Mouse (Mus musculus) neural tube, embryonic 14.5 days (tissue): ENCODE measurements at regions not wholly inside any gene's neighbourhood (a gene's known extent, or its start where the extent isn't known, plus 50 kb on each side); places are given as distances from the start of the nearest gene placed in this dataset.

Experiments
- ATAC-seq: fragments of 200-750 bp; cut with Nextera tagmentation; 2 replicates; pipeline ENCODE4 v1.8.0; 2017; ENCODE audit warnings: low read depth, mild to moderate bottlenecking, moderate TSS enrichment, moderate library complexity
- H3K27ac ChIP-seq: fragments of 300-500 bp; sonication (generic); 2 replicates; pipeline ENCODE4 v1.5.1; 2014; ENCODE audit warnings: low read depth, mild to moderate bottlenecking, control low read depth, low read length, moderate library complexity, mixed read lengths
- H3K27me3 ChIP-seq: fragments of 300-500 bp; sonication (generic); 2 replicates; pipeline ENCODE4 v1.6.1; 2014; ENCODE audit warnings: low read length; ENCODE audit not compliant: control insufficient read depth, insufficient read depth
- H3K36me3 ChIP-seq: fragments of 300-500 bp; sonication (generic); 2 replicates; pipeline ENCODE4 v1.6.1; 2014; ENCODE audit warnings: low read length, mixed read lengths; ENCODE audit not compliant: control insufficient read depth, insufficient read depth
- H3K4me1 ChIP-seq: fragments of 300-500 bp; sonication (generic); 2 replicates; pipeline ENCODE4 v1.6.1; 2014; ENCODE audit warnings: low read length; ENCODE audit not compliant: control insufficient read depth, insufficient read depth
- H3K4me2 ChIP-seq: fragments of 300-500 bp; sonication (generic); 2 replicates; pipeline ENCODE4 v1.6.1; 2014; ENCODE audit warnings: mild to moderate bottlenecking, low read depth, low read length, control low read depth
- H3K4me3 ChIP-seq: fragments of 300-500 bp; sonication (generic); 2 replicates; pipeline ENCODE4 v1.5.1; 2014; ENCODE audit warnings: low read depth, low read length, control low read depth, mixed read lengths
- H3K9ac ChIP-seq: fragments of 300-500 bp; sonication (generic); replicated peaks from 2 replicates; pipeline ENCODE4 v1.6.1; 2014; ENCODE audit warnings: low read depth, mild to moderate bottlenecking, control low read depth, low read length, mixed read lengths
- H3K9me3 ChIP-seq: fragments of 300-500 bp; sonication (generic); 2 replicates; pipeline ENCODE4 v1.6.1; 2016; ENCODE audit warnings: low read length; ENCODE audit not compliant: control insufficient read depth
- WGBS: fragments of 180-500 bp; shearing (Covaris S2); extraction: QIAGEN DNeasy Blood & Tissue Kit; methylation state at CpG from one replicate; pipeline ENCODE4 v1.1.7; 2014; 5-methylcytosine and 5-hydroxymethylcytosine counted together

- no peak for ATAC-seq
- H3K4me3 ChIP-seq: no peak overlapping the region
- no peak overlapping the region for H3K4me2 ChIP-seq
- no peaks in the 10 kb centered on the region for H3K36me3 ChIP-seq
- H3K9ac ChIP-seq: no peak overlapping the region
- no peaks in the 10 kb centered on the region for H3K9me3 ChIP-seq
- H3K27ac ChIP-seq: no peak overlapping the region
- WGBS: 82% methylated on average over 5 of the region's 5 CpGs
- H3K4me1 ChIP-seq: no peaks in the 10 kb centered on the region
- H3K27me3 ChIP-seq: no peaks in the 10 kb centered on the region
These were observed 333.5 kb upstream of the Lsamp start for GRCm38 (mm10) chr16:39650616-39651015.

GRCm38 (mm10) chr16:39667905-39668304 lies 316.3 kb upstream of the Lsamp start:
- Histone ChIP-seq H3K27ac (no peak overlapping the region), H3K9me3 (no peaks in the 10 kb centered on the region), H3K4me3 (no peak overlapping the region), H3K27me3 (no peaks in the 10 kb centered on the region), H3K4me1 (no peaks in the 10 kb centered on the region), H3K4me2 (no peak overlapping the region), H3K36me3 (no peaks in the 10 kb centered on the region), H3K9ac (no peak overlapping the region)
- WGBS: 89% methylated on average over 1 of the region's 1 CpGs
- no peak for ATAC-seq

- no peaks in the 10 kb centered on the region for H3K4me1 ChIP-seq
- H3K4me2 ChIP-seq: no peak overlapping the region
- H3K9me3 ChIP-seq: no peaks in the 10 kb centered on the region
- peak; percentile 60 for ATAC-seq
- H3K4me3 ChIP-seq: no peak overlapping the region
- H3K27ac ChIP-seq: no peak overlapping the region
- no peaks in the 10 kb centered on the region for H3K27me3 ChIP-seq
- no peaks in the 10 kb centered on the region for H3K36me3 ChIP-seq
- no peak overlapping the region for H3K9ac ChIP-seq
- WGBS: 43% methylated on average over 5 of the region's 5 CpGs
These were observed 311.8 kb upstream of the Lsamp start for GRCm38 (mm10) chr16:39672096-39672985.

GRCm38 (mm10) chr16:39675775-39676174 lies 308.4 kb upstream of the Lsamp start:
- Histone ChIP-seq H3K36me3 (no peaks in the 10 kb centered on the region), H3K27ac (no peak overlapping the region), H3K27me3 (no peaks in the 10 kb centered on the region), H3K4me1 (no peaks in the 10 kb centered on the region), H3K9ac (no peak overlapping the region), H3K9me3 (no peaks in the 10 kb centered on the region), H3K4me3 (no peak overlapping the region), H3K4me2 (no peak overlapping the region)
- WGBS: 61% methylated on average over 3 of the region's 3 CpGs
- ATAC-seq: no peak

- no peak overlapping the region for H3K9ac ChIP-seq
- H3K27me3 ChIP-seq: no peaks in the 10 kb centered on the region
- H3K4me3 ChIP-seq: no peak overlapping the region
- no peaks in the 10 kb centered on the region for H3K9me3 ChIP-seq
- no peak for ATAC-seq
- no peak overlapping the region for H3K27ac ChIP-seq
- no peak overlapping the region for H3K4me2 ChIP-seq
- H3K36me3 ChIP-seq: no peaks in the 10 kb centered on the region
- H3K4me1 ChIP-seq: no peaks in the 10 kb centered on the region
- WGBS: 84% methylated on average over 4 of the region's 4 CpGs
These were observed 305.9 kb upstream of the Lsamp start for GRCm38 (mm10) chr16:39678285-39678684.

- Histone ChIP-seq H3K27ac (no peak overlapping the region), H3K27me3 (no peaks in the 10 kb centered on the region), H3K9me3 (no peaks in the 10 kb centered on the region), H3K9ac (no peak overlapping the region), H3K4me3 (no peak overlapping the region), H3K36me3 (no peaks in the 10 kb centered on the region), H3K4me2 (no peak overlapping the region), H3K4me1 (no peaks in the 10 kb centered on the region)
- ATAC-seq: no peak
- 69% methylated on average over 2 of the region's 2 CpGs for WGBS
These were observed 291.1 kb upstream of the Lsamp start for GRCm38 (mm10) chr16:39693061-39693460.

GRCm38 (mm10) chr16:39695855-39696254 lies 288.3 kb upstream of the Lsamp start:
- Histone ChIP-seq H3K4me1 (no peaks in the 10 kb centered on the region), H3K9ac (no peak overlapping the region), H3K9me3 (no peaks in the 10 kb centered on the region), H3K4me2 (no peak overlapping the region), H3K36me3 (no peaks in the 10 kb centered on the region), H3K27me3 (no peaks in the 10 kb centered on the region), H3K4me3 (no peak overlapping the region), H3K27ac (no peak overlapping the region)
- WGBS: 84% methylated on average over 1 of the region's 1 CpGs
- no peak for ATAC-seq

- H3K36me3 ChIP-seq: no peaks in the 10 kb centered on the region
- no peak overlapping the region for H3K27ac ChIP-seq
- H3K4me3 ChIP-seq: no peak overlapping the region
- H3K4me1 ChIP-seq: no peaks in the 10 kb centered on the region
- H3K27me3 ChIP-seq: no peaks in the 10 kb centered on the region
- H3K4me2 ChIP-seq: no peak overlapping the region
- H3K9ac ChIP-seq: no peak overlapping the region
- no peaks in the 10 kb centered on the region for H3K9me3 ChIP-seq
- ATAC-seq: no peak
- WGBS: 87% methylated on average over 1 of the region's 1 CpGs
These were observed 285.0 kb upstream of the Lsamp start for GRCm38 (mm10) chr16:39699201-39699600.

GRCm38 (mm10) chr16:39706131-39706530 lies 278.0 kb upstream of the Lsamp start:
- no peaks in the 10 kb centered on the region for H3K36me3 ChIP-seq
- H3K4me1 ChIP-seq: no peaks in the 10 kb centered on the region
- no peak overlapping the region for H3K27ac ChIP-seq
- H3K27me3 ChIP-seq: no peaks in the 10 kb centered on the region
- no peak overlapping the region for H3K4me3 ChIP-seq
- no peaks in the 10 kb centered on the region for H3K9me3 ChIP-seq
- no peak overlapping the region for H3K9ac ChIP-seq
- no peak for ATAC-seq
- H3K4me2 ChIP-seq: no peak overlapping the region
- 77% methylated on average over 3 of the region's 3 CpGs for WGBS
